Mouse (Mus musculus): Measurements from ENCODE around the gene Eif2ak3. TPM values are rescaled to one million over a fixed set of nuclear protein-coding genes. Genes with fewer than 3 reads are reported as not detected.

The Eif2ak3 gene
- total RNA-seq, 1 experiment from 2014 or later, result 168 TPM

Other genes with a start within 250 kb of the Eif2ak3 start
- gene Rpia, start 52.3 kb upstream of the Eif2ak3 start, total RNA-seq (2017), result 77.1 and 79.0 TPM in 2 replicates
- gene Tex37, start 74.4 kb downstream of the Eif2ak3 start, total RNA-seq (2017), result not detected in 2 replicates
- gene Foxi3, start 112.0 kb downstream of the Eif2ak3 start, total RNA-seq (2017), result not detected in 2 replicates